Mouse (Mus musculus): ENCODE data around the gene Thada.

GRCm38 (mm10) chr17:84204962-84205361 is 261.0 kb downstream of the Thada start:
- TF ChIP-seq CTCF (IDR thresholded peaks at IDR 0.05) (no peak), EP300 (IDR thresholded peaks at IDR 0.05) (no peak)
